ENCODE assay signal across 31 mouse cellular contexts in the genomic region with DNA sequence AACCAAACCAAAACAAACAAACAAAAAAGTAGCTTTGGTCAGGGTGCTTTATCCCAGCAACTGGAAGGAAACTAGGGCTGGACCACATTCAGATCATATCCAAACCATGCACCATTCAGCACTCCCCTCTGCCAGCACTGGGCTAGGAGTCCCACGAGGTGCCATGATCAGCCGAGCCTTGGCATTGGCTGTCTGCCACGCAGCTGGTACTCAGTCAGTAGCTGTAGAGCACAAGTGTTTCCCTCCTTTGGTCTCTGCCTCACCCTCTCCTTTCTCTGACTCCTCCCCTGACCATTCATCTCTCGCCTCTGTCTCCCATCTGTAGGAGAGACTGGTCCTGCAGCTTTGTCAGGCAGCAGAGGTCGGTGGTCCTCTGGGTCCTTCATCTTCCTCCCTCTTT. TPM values are rescaled to one million over a fixed set of nuclear protein-coding genes. Genes with fewer than 3 reads are reported as not detected.
"Had no signal": no experiment of that assay in that cellular context is flagged by ENCODE, and none has a peak within 500 bp of the region (broad histone marks: within the 10 kb centered on the region; RNA-seq: fewer than 3 reads in every experiment).

No protein-coding gene starts in this region.

- DNase-seq: kidney, adult 2 months; kidney, postnatal 36 days; layer of hippocampus, postnatal 36 days; liver; lung, adult 18-20 months; lung, postnatal 10 days; lung, postnatal 36 days; midbrain, embryonic 14.5 days; right cerebral cortex, adult 18-20 months; right cerebral cortex, postnatal 25 days; thymus, adult 18-20 months; thymus, postnatal 36 days had no signal

- H3K9me3 ChIP-seq: limb, embryonic 10.5 days; limb, embryonic 13.5 days; liver, embryonic 12.5 days; liver, embryonic 15.5 days; lung, embryonic 15.5 days; megakaryocyte, embryonic 14.5 days; midbrain, embryonic 10.5 days; neural tube, embryonic 15.5 days had no signal

- H3K9ac ChIP-seq: limb, embryonic 13.5 days; liver, embryonic 12.5 days; liver, embryonic 15.5 days; lung, embryonic 15.5 days; neural tube, embryonic 15.5 days had no signal

- H3K4me3 ChIP-seq: left cerebral cortex, adult 2 months; limb, embryonic 10.5 days; limb, embryonic 13.5 days; liver, embryonic 12.5 days; liver, embryonic 15.5 days; lung, embryonic 15.5 days; megakaryocyte, embryonic 14.5 days; midbrain, embryonic 10.5 days; neural tube, embryonic 15.5 days had no signal

- H3K36me3 ChIP-seq: limb, embryonic 10.5 days; limb, embryonic 13.5 days; liver, embryonic 12.5 days; liver, embryonic 15.5 days; lung, embryonic 15.5 days; midbrain, embryonic 10.5 days; neural tube, embryonic 15.5 days had no signal

- H3K27ac ChIP-seq: kidney, postnatal 0 days; left cerebral cortex, adult 2 months; limb, embryonic 10.5 days; limb, embryonic 13.5 days; liver, embryonic 12.5 days; liver, embryonic 15.5 days; lung, embryonic 15.5 days; midbrain, embryonic 10.5 days; neural tube, embryonic 15.5 days had no signal

- ATAC-seq: liver, embryonic 12.5 days had no signal

- H3K4me2 ChIP-seq: limb, embryonic 13.5 days; liver, embryonic 12.5 days; liver, embryonic 15.5 days; lung, embryonic 15.5 days; neural tube, embryonic 15.5 days had no signal

RNA-seq across cellular contexts. Expression of gene Sost, which starts 9.3 kb away (rescaled TPM):
- total RNA-seq: layer of hippocampus, postnatal 36 days; left cerebral cortex, adult 2 months; left cerebral cortex, postnatal 14 days had no signal
- polyA plus RNA-seq: midbrain, embryonic 14.5 days; neural tube, embryonic 11.5 days; small intestine, adult 2 months; stomach, embryonic 16.5 days had no signal

RNA-seq across cellular contexts. Expression of gene Cfap97d1, which starts 26.6 kb away (rescaled TPM):
- total RNA-seq: layer of hippocampus, adult 8-10 months; layer of hippocampus, postnatal 10 days; layer of hippocampus, postnatal 36 days; left cerebral cortex, adult 2 months; left cerebral cortex, postnatal 14 days had no signal
- polyA plus RNA-seq: kidney, adult 2 months; kidney, embryonic 14.5 days; kidney, postnatal 0 days; limb, embryonic 10.5 days; limb, embryonic 13.5 days; liver, embryonic 12.5 days; liver, embryonic 15.5 days; lung, embryonic 15.5 days; midbrain, embryonic 10.5 days; midbrain, embryonic 14.5 days; neural tube, embryonic 11.5 days; neural tube, embryonic 15.5 days; small intestine, adult 2 months; spleen, adult 2 months; stomach, embryonic 16.5 days; urinary bladder, adult 2 months had no signal
